Mouse (Mus musculus): ENCODE results near the gene Mroh3. TPM values are rescaled to one million over a fixed set of nuclear protein-coding genes. Genes with fewer than 3 reads are reported as not detected.
A peak's percentile ranks its signal among the peaks of the same experiment; 100 is the strongest.

The Mroh3 gene
- polyA plus RNA-seq, 1 experiment, result 0.11 TPM

GRCm38 (mm10) chr1:136179511-136180001 lies 33.1 kb downstream of the Mroh3 start:
- no peak overlapping the region for H3K27ac ChIP-seq (ENCODE audit: control insufficient read depth, insufficient read depth, low read length)
- no peak overlapping the region for H3K4me3 ChIP-seq (ENCODE audit: control insufficient read depth, insufficient read depth, low read length)
- peaks cover 24% of the 10 kb centered on the region for H3K36me3 ChIP-seq (ENCODE audit: control insufficient read depth, insufficient read depth, low read length)
- no peaks in the 10 kb centered on the region for H3K4me1 ChIP-seq (replicated peaks; ENCODE audit: control insufficient read depth, insufficient read depth, low read length)
- no peaks in the 10 kb centered on the region for H3K27me3 ChIP-seq (ENCODE audit: control insufficient read depth, insufficient read depth, low read length)
- no peak for DNase-seq
- WGBS, result 90% methylated on average over 2 of the region's 2 CpGs
- no peak for TF ChIP-seq POLR2A (IDR thresholded peaks at IDR 0.05; ENCODE audit: control insufficient read depth, extremely low read depth, insufficient read depth, low read length, poor library complexity)
- TF ChIP-seq CTCF (IDR thresholded peaks at IDR 0.05; ENCODE audit: borderline replicate concordance, control insufficient read depth, extremely low read depth, insufficient read depth, low read length, poor library complexity), result no peak

GRCm38 (mm10) chr1:136178741-136179140 lies 33.9 kb downstream of the Mroh3 start:
- no peak for DNase-seq
- WGBS, result 62% methylated on average over 6 of the region's 6 CpGs
- TF ChIP-seq POLR2A (IDR thresholded peaks at IDR 0.05; ENCODE audit: control insufficient read depth, extremely low read depth, insufficient read depth, low read length, poor library complexity), result no peak
- TF ChIP-seq CTCF (IDR thresholded peaks at IDR 0.05; ENCODE audit: borderline replicate concordance, control insufficient read depth, extremely low read depth, insufficient read depth, low read length, poor library complexity), result no peak
- Histone ChIP-seq H3K27me3 (ENCODE audit: control insufficient read depth, insufficient read depth, low read length) (no peaks in the 10 kb centered on the region), H3K27ac (ENCODE audit: control insufficient read depth, insufficient read depth, low read length) (no peak overlapping the region), H3K4me3 (ENCODE audit: control insufficient read depth, insufficient read depth, low read length) (no peak overlapping the region), H3K4me1 (replicated peaks; ENCODE audit: control insufficient read depth, insufficient read depth, low read length) (peaks cover 6% of the 10 kb centered on the region), H3K36me3 (ENCODE audit: control insufficient read depth, insufficient read depth, low read length) (peaks cover 28% of the 10 kb centered on the region)

GRCm38 (mm10) chr1:136177085-136177484 lies 35.5 kb downstream of the Mroh3 start:
- TF ChIP-seq POLR2A (IDR thresholded peaks at IDR 0.05; ENCODE audit: control insufficient read depth, extremely low read depth, insufficient read depth, low read length, poor library complexity) (no peak), CTCF (IDR thresholded peaks at IDR 0.05; ENCODE audit: borderline replicate concordance, control insufficient read depth, extremely low read depth, insufficient read depth, low read length, poor library complexity) (no peak)
- no peak overlapping the region for H3K27ac ChIP-seq (ENCODE audit: control insufficient read depth, insufficient read depth, low read length)
- H3K4me1 ChIP-seq (replicated peaks; ENCODE audit: control insufficient read depth, insufficient read depth, low read length), result peaks cover 10% of the 10 kb centered on the region
- no peaks in the 10 kb centered on the region for H3K27me3 ChIP-seq (ENCODE audit: control insufficient read depth, insufficient read depth, low read length)
- H3K36me3 ChIP-seq (ENCODE audit: control insufficient read depth, insufficient read depth, low read length), result peaks cover 40% of the 10 kb centered on the region
- 91% methylated on average over 2 of the region's 2 CpGs for WGBS
- no peak overlapping the region for H3K4me3 ChIP-seq (ENCODE audit: control insufficient read depth, insufficient read depth, low read length)
- DNase-seq, result no peak

- 66% methylated on average over 6 of the region's 6 CpGs for WGBS
- H3K27me3 ChIP-seq (ENCODE audit: control insufficient read depth, insufficient read depth, low read length), result no peaks in the 10 kb centered on the region
- H3K4me3 ChIP-seq (ENCODE audit: control insufficient read depth, insufficient read depth, low read length), result no peak overlapping the region
- H3K4me1 ChIP-seq (replicated peaks; ENCODE audit: control insufficient read depth, insufficient read depth, low read length), result peaks cover 10% of the 10 kb centered on the region
- DNase-seq, result peak; percentile 56
- no peak overlapping the region for H3K27ac ChIP-seq (ENCODE audit: control insufficient read depth, insufficient read depth, low read length)
- peaks cover 59% of the 10 kb centered on the region for H3K36me3 ChIP-seq (ENCODE audit: control insufficient read depth, insufficient read depth, low read length)
- TF ChIP-seq POLR2A (IDR thresholded peaks at IDR 0.05; ENCODE audit: control insufficient read depth, extremely low read depth, insufficient read depth, low read length, poor library complexity) (no peak), CTCF (IDR thresholded peaks at IDR 0.05; ENCODE audit: borderline replicate concordance, control insufficient read depth, extremely low read depth, insufficient read depth, low read length, poor library complexity) (peak; percentile 70; the same call in 1 of the 2 replicates)
Observed at GRCm38 (mm10) chr1:136175183-136175582, 37.4 kb downstream of the Mroh3 start.

GRCm38 (mm10) chr1:136174101-136174606 lies 38.5 kb downstream of the Mroh3 start:
- Histone ChIP-seq H3K36me3 (ENCODE audit: control insufficient read depth, insufficient read depth, low read length) (peaks cover 65% of the 10 kb centered on the region), H3K27ac (ENCODE audit: control insufficient read depth, insufficient read depth, low read length) (no peak overlapping the region), H3K27me3 (ENCODE audit: control insufficient read depth, insufficient read depth, low read length) (no peaks in the 10 kb centered on the region), H3K4me3 (ENCODE audit: control insufficient read depth, insufficient read depth, low read length) (no peak overlapping the region), H3K4me1 (replicated peaks; ENCODE audit: control insufficient read depth, insufficient read depth, low read length) (peaks cover 10% of the 10 kb centered on the region)
- WGBS, result 30% methylated on average over 13 of the region's 13 CpGs
- TF ChIP-seq POLR2A (IDR thresholded peaks at IDR 0.05; ENCODE audit: control insufficient read depth, extremely low read depth, insufficient read depth, low read length, poor library complexity) (no peak), CTCF (IDR thresholded peaks at IDR 0.05; ENCODE audit: borderline replicate concordance, control insufficient read depth, extremely low read depth, insufficient read depth, low read length, poor library complexity) (0 out of 2 replicates have a peak, but pooled peaks have one; percentile 3)
- no peak for DNase-seq

GRCm38 (mm10) chr1:136172696-136173095 lies 39.9 kb downstream of the Mroh3 start:
- H3K4me1 ChIP-seq (replicated peaks; ENCODE audit: control insufficient read depth, insufficient read depth, low read length), result peaks cover 10% of the 10 kb centered on the region

More at GRCm38 (mm10) chr1:136172696-136173095, 39.9 kb downstream of the Mroh3 start:
- H3K4me3 ChIP-seq (ENCODE audit: control insufficient read depth, insufficient read depth, low read length), result no peak overlapping the region
- peaks cover 77% of the 10 kb centered on the region for H3K36me3 ChIP-seq (ENCODE audit: control insufficient read depth, insufficient read depth, low read length)
- TF ChIP-seq POLR2A (IDR thresholded peaks at IDR 0.05; ENCODE audit: control insufficient read depth, extremely low read depth, insufficient read depth, low read length, poor library complexity), result no peak
- no peak for TF ChIP-seq CTCF (IDR thresholded peaks at IDR 0.05; ENCODE audit: borderline replicate concordance, control insufficient read depth, extremely low read depth, insufficient read depth, low read length, poor library complexity)
- no peaks in the 10 kb centered on the region for H3K27me3 ChIP-seq (ENCODE audit: control insufficient read depth, insufficient read depth, low read length)
- no peak overlapping the region for H3K27ac ChIP-seq (ENCODE audit: control insufficient read depth, insufficient read depth, low read length)
- no peak for DNase-seq
- 96% methylated on average over 12 of the region's 12 CpGs for WGBS

Data from thymus, adult 2 months (tissue).